Comparison of ENCODE assay signal across 31 mouse cellular contexts in genomic region chr13:98690886-98691285, GRCm38 (mm10). TPM values are rescaled to one million over a fixed set of nuclear protein-coding genes. Genes with fewer than 3 reads are reported as not detected.
A peak's percentile ranks its signal among the peaks of the same experiment; 100 is the strongest.
DNase-seq lines count a peak whose midpoint lies in the region; ATAC-seq and TF ChIP-seq lines count a peak whose summit lies in the region.
"Had no signal": no experiment of that assay in that cellular context is flagged by ENCODE, and none has a peak within 500 bp of the region (broad histone marks: within the 10 kb centered on the region; RNA-seq: fewer than 3 reads in every experiment).

No protein-coding gene starts in this region.

- no peak for DNase-seq in kidney, postnatal 0 days (ENCODE audit: low spot score)
- no peak for DNase-seq in kidney, postnatal 4 days
- peak; percentile 53 for DNase-seq in 3134 (ENCODE audit: extremely low read depth, insufficient read length, low spot score)
- no peak for DNase-seq in MN1 (ENCODE audit: low spot score)
- no peak for DNase-seq in right cerebral cortex, postnatal 25 days
- DNase-seq: adrenal gland, adult 2 months; adrenal gland, postnatal 36 days; B cell, adult 2 months; cerebellum, adult 2 months; cerebellum, postnatal 14 days; embryo, embryonic 11 days; gastrocnemius, postnatal 36 days; heart, adult 18-20 months had no signal

- no peaks in the 10 kb centered on the region for H3K27me3 ChIP-seq in kidney, postnatal 0 days (ENCODE audit: insufficient read depth, low read length)
- no peaks in the 10 kb centered on the region for H3K27me3 ChIP-seq in C2C12 (ENCODE audit: control insufficient read depth, insufficient read depth, insufficient read length)
- no peaks in the 10 kb centered on the region for H3K27me3 ChIP-seq in intestine, postnatal 0 days (replicated peaks; ENCODE audit: control insufficient read depth, insufficient read depth, low read length)
- H3K27me3 ChIP-seq: Patski had no signal

- H3K4me3 ChIP-seq in kidney, postnatal 0 days (replicated peaks; ENCODE audit: low read depth, low read length): no peak overlapping the region
- H3K4me3 ChIP-seq in C2C12 (ENCODE audit: insufficient read depth, poor library complexity, severe bottlenecking): peak overlapping the region; percentile 34
- peak overlapping the region; percentile 26 for H3K4me3 ChIP-seq in intestine, postnatal 0 days (ENCODE audit: low read depth, low read length)
- H3K4me3 ChIP-seq: embryonic facial prominence, embryonic 15.5 days; erythroblast, embryonic 14.5 days; forebrain, embryonic 15.5 days; heart, embryonic 12.5 days; hindbrain, embryonic 15.5 days had no signal

- WGBS in kidney, postnatal 0 days: 78% methylated on average over 11 of the region's 11 CpGs
- WGBS in intestine, postnatal 0 days: 82% methylated on average over 11 of the region's 11 CpGs

- ATAC-seq in kidney, postnatal 0 days (replicated peaks; ENCODE audit: low FRiP score, low read depth): no peak
- ATAC-seq in intestine, postnatal 0 days: no peak
- ATAC-seq in megakaryocyte-erythroid progenitor cell, adult 5-6 weeks (replicated peaks; ENCODE audit: low FRiP score, low TSS enrichment, poor library complexity, severe bottlenecking): no peak
- ATAC-seq: activated CD4-positive, CD25-positive, alpha-beta regulatory T cell, adult 4 months; forebrain, embryonic 15.5 days; Patski had no signal

- H3K4me2 ChIP-seq in kidney, postnatal 0 days (ENCODE audit: low read length): peak overlapping the region; percentile 37; the same call in 1 of the 2 replicates
- H3K4me2 ChIP-seq in intestine, postnatal 0 days (replicated peaks; ENCODE audit: low read depth): peak overlapping the region; percentile 76
- H3K4me2 ChIP-seq: embryonic facial prominence, embryonic 15.5 days; forebrain, embryonic 15.5 days; hindbrain, embryonic 15.5 days had no signal

- H3K4me1 ChIP-seq in kidney, postnatal 0 days (replicated peaks; ENCODE audit: insufficient read depth, low read length): peaks cover 10% of the 10 kb centered on the region
- 0 out of 2 replicates have a peak, but pooled peaks cover 2% of the 10 kb centered on the region for H3K4me1 ChIP-seq in intestine, postnatal 0 days (replicated peaks; ENCODE audit: control insufficient read depth, insufficient read depth, low read length)

- peaks cover 41% of the 10 kb centered on the region for H3K79me2 ChIP-seq in C2C12 (ENCODE audit: control insufficient read depth, insufficient read depth)

- no peaks in the 10 kb centered on the region for H3K9me3 ChIP-seq in kidney, postnatal 0 days (replicated peaks; ENCODE audit: low read length)
- H3K9me3 ChIP-seq in intestine, postnatal 0 days (ENCODE audit: control insufficient read depth): no peaks in the 10 kb centered on the region
- H3K9me3 ChIP-seq: embryonic facial prominence, embryonic 15.5 days; forebrain, embryonic 15.5 days; heart, embryonic 12.5 days; hindbrain, embryonic 15.5 days had no signal

- H3K79me3 ChIP-seq in C2C12 (ENCODE audit: low read depth): peaks cover 24% of the 10 kb centered on the region

- H3K9ac ChIP-seq in kidney, postnatal 0 days (ENCODE audit: low read depth, low read length): no peak overlapping the region
- H3K9ac ChIP-seq in intestine, postnatal 0 days (ENCODE audit: low read depth, low read length): no peak overlapping the region
- H3K9ac ChIP-seq: embryonic facial prominence, embryonic 15.5 days; forebrain, embryonic 15.5 days; heart, embryonic 12.5 days; hindbrain, embryonic 15.5 days had no signal

- H3K27ac ChIP-seq in kidney, postnatal 0 days: no peak overlapping the region
- no peak overlapping the region for H3K27ac ChIP-seq in intestine, postnatal 0 days (ENCODE audit: low read depth, low read length)
- H3K27ac ChIP-seq: embryonic facial prominence, embryonic 15.5 days; forebrain, embryonic 15.5 days; hindbrain, embryonic 15.5 days had no signal

- no peaks in the 10 kb centered on the region for H3K36me3 ChIP-seq in kidney, postnatal 0 days (ENCODE audit: insufficient read depth, low read length)
- peaks cover 11% of the 10 kb centered on the region for H3K36me3 ChIP-seq in C2C12 (ENCODE audit: control insufficient read depth, insufficient read depth)
- peaks cover 26% of the 10 kb centered on the region for H3K36me3 ChIP-seq in intestine, postnatal 0 days (ENCODE audit: control insufficient read depth, insufficient read depth)
- H3K36me3 ChIP-seq: embryonic facial prominence, embryonic 15.5 days; forebrain, embryonic 15.5 days; heart, embryonic 12.5 days; hindbrain, embryonic 15.5 days had no signal

- TF ChIP-seq CTCF in kidney, postnatal 0 days (IDR thresholded peaks at IDR 0.05; ENCODE audit: low read depth): no peak
- no peak for TF ChIP-seq CTCF in C2C12 (IDR thresholded peaks at IDR 0.05; ENCODE audit: control insufficient read depth, insufficient read depth, insufficient read length)
- no peak for TF ChIP-seq CTCF in intestine, postnatal 0 days (IDR thresholded peaks at IDR 0.05; ENCODE audit: low read depth)

- H3ac ChIP-seq in C2C12 (ENCODE audit: control insufficient read depth, insufficient read length, low read depth): no peak overlapping the region

TF ChIP-seq in C2C12, 6 proteins besides CTCF, POLR2A, EP300 and RAD21:
- no peak for TF ChIP-seq USF1 (IDR thresholded peaks at IDR 0.05; ENCODE audit: low read depth)
- TF ChIP-seq MYOD1 (IDR thresholded peaks at IDR 0.05; ENCODE audit: control insufficient read depth, insufficient read length, low read depth): no peak
- no peak for TF ChIP-seq CEBPB (IDR thresholded peaks at IDR 0.05; ENCODE audit: low read depth)
- TF ChIP-seq FOSL1 (IDR thresholded peaks at IDR 0.05; ENCODE audit: insufficient read depth, low read length, poor library complexity, severe bottlenecking): no peak
- TF ChIP-seq MYOG (IDR thresholded peaks at IDR 0.05; ENCODE audit: control insufficient read depth, extremely low read depth, insufficient read length): no peak

RNA-seq across cellular contexts. Expression of gene Tmem171, which starts 3.7 kb away (rescaled TPM):
- polyA plus RNA-seq in kidney, postnatal 0 days (2015; fragmentation: Nextera tagmentation; extraction: Ambion mirVana): 21.5 and 24.6 TPM in 2 replicates
- 13.0 TPM for polyA plus RNA-seq in C2C12 (2012; fragmentation: generic; extraction: Trizol)
- 48.6 and 56.7 TPM in 2 replicates for polyA plus RNA-seq in intestine, postnatal 0 days (2015; fragmentation: Nextera tagmentation; extraction: Ambion mirVana)
- total RNA-seq in megakaryocyte-erythroid progenitor cell, adult 5-6 weeks (2014; fragmentation: Nextera tagmentation): not detected in 2 replicates
- not detected in 2 replicates for total RNA-seq in megakaryocyte-erythroid progenitor cell, adult 5-6 weeks (2017)
- total RNA-seq: MEL had no signal
- polyA plus RNA-seq: cerebellum, adult 2 months; embryonic facial prominence, embryonic 11.5 days; erythroblast, embryonic 14.5 days; forebrain, embryonic 11.5 days; forebrain, embryonic 15.5 days; hindbrain, embryonic 11.5 days; hindbrain, embryonic 15.5 days had no signal

RNA-seq across cellular contexts. Expression of gene Tmem174, which starts 53.7 kb away (rescaled TPM):
- polyA plus RNA-seq in kidney, postnatal 0 days (2015; fragmentation: Nextera tagmentation; extraction: Ambion mirVana): 102 and 105 TPM in 2 replicates
- polyA plus RNA-seq in C2C12 (2012; fragmentation: generic; extraction: Trizol): not detected
- polyA plus RNA-seq in intestine, postnatal 0 days (2015; fragmentation: Nextera tagmentation; extraction: Ambion mirVana): 0.21 and 0.34 TPM in 2 replicates
- total RNA-seq in megakaryocyte-erythroid progenitor cell, adult 5-6 weeks (2014; fragmentation: Nextera tagmentation): not detected in 2 replicates
- not detected in 2 replicates for total RNA-seq in megakaryocyte-erythroid progenitor cell, adult 5-6 weeks (2017)
- total RNA-seq: adrenal gland, adult 2 months; adrenal gland, postnatal 36 days; common myeloid progenitor, adult 5-6 weeks; gastrocnemius, adult 8-10 months; gastrocnemius, postnatal 36 days; heart, adult 18-20 months; heart, postnatal 25 days; MEL had no signal
- polyA plus RNA-seq: activated CD4-positive, CD25-positive, alpha-beta regulatory T cell, adult 4 months; adrenal gland, adult 2 months; embryonic facial prominence, embryonic 11.5 days; erythroblast, embryonic 14.5 days; forebrain, embryonic 11.5 days; forebrain, embryonic 15.5 days; heart, embryonic 12.5 days; heart, embryonic 16.5 days; hindbrain, embryonic 11.5 days; hindbrain, embryonic 15.5 days; Patski had no signal

Comparison
In these comparisons a context has a peak if more than half of its experiments do, and no peak if none do; other contexts are left out.
1. RNA of gene Tmem174, which starts 53.7 kb away (polyA plus RNA-seq): 102 to 105 TPM in kidney, postnatal 0 days; 0.21 to 0.34 TPM in intestine, postnatal 0 days and not detected in C2C12 (single experiment); every median in the first group is over 10 times any median in the second.